Mouse (Mus musculus) frontal cortex, postnatal 10 days (tissue): ENCODE measurements at regions not wholly inside any gene's neighbourhood (a gene's known extent, or its start where the extent isn't known, plus 50 kb on each side); places are given as distances from the start of the nearest gene placed in this dataset.
A peak's percentile ranks its signal among the peaks of the same experiment; 100 is the strongest.

Source experiments
- DNase-seq, 2 experiments: peaks; one replicate each; pipeline ENCODE4 v3.0.0; 2022; ENCODE audit warnings: low spot score in 2 of 2, mixed read lengths in 1 of 2

DNA sequence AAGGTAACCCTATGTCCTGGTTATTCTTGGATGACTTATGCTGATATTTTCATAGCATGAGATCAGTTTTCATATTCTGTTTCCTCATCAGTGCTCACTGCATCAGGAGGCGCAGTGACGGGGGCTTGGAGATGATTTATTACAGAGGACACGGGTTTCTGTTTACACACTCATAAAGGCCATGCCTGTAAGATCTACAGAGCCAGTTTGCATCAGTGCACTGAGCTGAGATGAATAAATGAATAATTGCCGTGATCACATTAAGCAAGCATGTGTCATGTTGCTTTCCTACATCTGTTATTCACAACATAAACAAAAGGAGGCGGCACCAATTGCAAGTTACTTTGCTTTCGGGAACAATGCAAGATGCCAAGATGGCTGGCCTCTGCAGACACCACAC, 271.6 kb downstream of the Rnf144a start:
- DNase-seq = no peak

DNA sequence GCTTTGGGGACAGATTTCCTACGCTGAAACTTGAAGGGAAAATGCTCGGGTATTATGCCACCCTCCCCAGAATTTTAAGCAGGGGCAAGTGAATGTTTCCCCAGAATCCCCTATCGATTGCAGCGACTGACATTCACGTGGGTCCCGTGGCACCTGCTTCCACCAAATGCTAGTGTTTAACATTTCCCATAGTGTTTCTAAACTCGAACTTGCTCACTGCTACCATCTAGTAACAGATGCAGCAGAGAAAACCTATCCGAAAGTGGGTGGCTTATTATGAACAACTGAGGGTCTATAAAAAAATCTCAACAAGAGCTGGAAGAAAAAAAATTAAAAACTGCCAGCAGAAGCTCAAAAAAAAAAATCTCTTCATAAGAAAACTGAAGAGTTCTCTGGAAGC, 284.2 kb downstream of the Rnf144a start:
- peak in 1 of 2 experiments; percentile 22 for DNase-seq

- DNase-seq = no peak
These were observed 285.0 kb downstream of the Rnf144a start for GRCm38 (mm10) chr12:26130011-26130410.

GRCm38 (mm10) chr12:26129511-26129910, 285.5 kb downstream of the Rnf144a start:
- DNase-seq = no peak

DNA sequence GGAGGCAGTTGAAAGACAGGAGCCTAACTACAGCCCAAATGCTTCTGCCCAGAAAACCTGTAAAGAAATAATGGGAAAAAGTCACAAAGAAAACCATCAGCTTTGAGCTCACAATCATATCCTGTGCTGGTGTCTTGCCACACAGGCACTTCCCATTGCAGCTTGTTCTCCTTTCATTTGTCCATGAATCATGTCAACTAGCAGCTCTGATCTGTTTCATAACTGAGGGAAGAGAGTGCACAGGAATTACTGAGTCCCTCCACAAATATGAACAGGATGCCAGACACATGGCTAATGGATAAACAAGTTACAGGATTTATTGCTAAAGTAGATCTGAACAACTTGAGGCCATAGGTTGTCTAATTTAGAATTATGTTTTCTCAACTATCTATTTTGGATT, 286.2 kb downstream of the Rnf144a start:
- no peak for DNase-seq

DNA sequence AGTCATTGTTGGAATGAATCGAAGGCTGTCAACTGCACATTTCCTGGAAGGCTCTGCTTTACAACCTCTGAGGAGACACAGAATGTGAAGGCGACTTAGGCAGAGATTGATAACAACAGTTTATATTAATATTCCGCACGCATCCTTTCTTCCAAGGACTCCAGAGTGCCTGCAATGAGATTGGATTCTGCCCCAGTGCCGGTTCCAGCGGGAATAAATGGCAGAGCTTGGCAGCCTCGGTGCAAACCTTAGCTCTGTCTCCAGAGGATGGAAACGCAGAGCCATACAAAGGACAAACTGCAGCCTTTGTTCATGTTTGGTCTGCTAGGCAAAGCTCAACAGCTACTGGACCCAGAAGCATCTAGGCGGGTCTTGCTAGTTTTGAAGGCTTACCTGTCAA, 288.8 kb downstream of the Rnf144a start:
- no peak for DNase-seq

DNA sequence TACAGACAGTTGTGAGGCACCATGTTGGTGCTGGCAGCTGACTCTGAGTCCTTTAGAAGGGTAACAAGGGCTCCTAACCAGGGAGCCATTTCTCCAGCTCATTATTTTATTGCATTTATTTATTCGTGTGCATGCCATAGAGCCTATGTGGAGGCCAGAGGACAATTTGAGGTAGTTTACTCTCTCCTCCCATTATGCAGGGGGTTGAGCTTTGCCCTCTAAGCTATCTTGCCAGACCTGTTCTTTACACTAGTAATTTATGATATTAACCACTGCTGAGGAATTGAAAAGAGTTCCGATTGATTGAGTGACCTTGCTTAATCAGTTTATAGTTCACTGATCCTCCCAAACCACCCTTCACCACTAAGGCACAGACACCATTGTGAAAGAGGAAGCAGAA, 290.8 kb downstream of the Rnf144a start:
- DNase-seq = no peak

DNA sequence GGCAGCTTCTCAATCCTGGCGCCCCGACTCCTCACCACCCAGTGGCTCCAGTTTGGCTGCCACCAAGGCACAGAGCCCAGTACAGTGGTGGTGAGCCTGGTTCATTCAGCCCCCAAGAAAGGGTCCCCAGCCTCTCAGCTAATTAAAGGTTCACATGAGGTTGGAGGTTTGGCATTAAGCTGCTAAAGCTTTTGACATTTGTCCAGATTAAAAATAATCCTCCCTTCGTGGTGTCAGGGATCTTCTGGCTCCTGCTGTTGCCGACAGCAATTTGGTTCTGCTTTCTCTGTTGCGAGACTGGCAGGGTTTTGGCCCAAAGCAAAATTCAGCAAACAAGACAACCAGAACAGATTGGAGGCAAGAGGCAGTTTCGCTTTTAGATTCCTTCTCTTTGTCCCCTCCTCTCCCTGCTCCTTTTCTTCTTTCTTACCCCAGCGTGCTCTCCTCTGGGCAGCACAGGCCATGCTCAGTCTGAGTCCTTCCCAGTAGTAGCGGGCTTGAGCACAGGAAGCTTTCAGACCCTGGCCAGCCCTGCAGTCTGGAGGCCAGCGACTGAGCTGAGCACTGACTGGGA, 299.6 kb downstream of the Rnf144a start:
- peak in 1 of 2 experiments; percentile 23 for DNase-seq

- peak; percentile 31 to 58 for DNase-seq
These were observed 302.7 kb downstream of the Rnf144a start for GRCm38 (mm10) chr12:26112166-26113019.

GRCm38 (mm10) chr12:26109866-26110265, 305.2 kb downstream of the Rnf144a start:
- DNase-seq = no peak

GRCm38 (mm10) chr12:26104372-26104771, 310.7 kb downstream of the Rnf144a start:
- DNase-seq = no peak

DNA sequence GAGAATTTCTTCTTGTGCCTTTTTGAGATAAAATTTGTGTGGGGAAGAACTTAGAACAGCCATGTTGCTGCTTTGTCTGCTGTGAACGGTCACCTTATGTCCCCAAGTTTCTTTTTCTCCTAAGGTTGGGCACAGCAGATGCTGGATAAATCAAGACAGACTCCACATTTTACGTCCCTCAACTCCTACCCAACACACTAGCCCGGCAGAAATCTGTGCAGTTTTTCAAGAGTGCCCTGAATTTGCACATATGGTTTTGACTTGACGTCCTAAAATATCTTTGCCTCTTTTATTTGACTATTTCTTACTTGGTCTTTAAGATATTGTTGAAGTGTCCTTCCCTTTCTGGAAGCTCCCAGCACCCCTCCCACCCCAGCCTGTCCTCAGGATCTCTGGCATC, 312.7 kb downstream of the Rnf144a start:
- no peak for DNase-seq

- no peak for DNase-seq
These were observed 314.9 kb downstream of the Rnf144a start for GRCm38 (mm10) chr12:26100140-26100539.

- no peak for DNase-seq
These were observed 315.9 kb downstream of the Rnf144a start for GRCm38 (mm10) chr12:26099176-26099575.

GRCm38 (mm10) chr12:26092311-26092710, 322.7 kb downstream of the Rnf144a start:
- no peak for DNase-seq

- no peak for DNase-seq
These were observed 323.2 kb downstream of the Rnf144a start for GRCm38 (mm10) chr12:26091865-26092264.

GRCm38 (mm10) chr12:26088389-26088788, 326.7 kb downstream of the Rnf144a start:
- DNase-seq = no peak

DNA sequence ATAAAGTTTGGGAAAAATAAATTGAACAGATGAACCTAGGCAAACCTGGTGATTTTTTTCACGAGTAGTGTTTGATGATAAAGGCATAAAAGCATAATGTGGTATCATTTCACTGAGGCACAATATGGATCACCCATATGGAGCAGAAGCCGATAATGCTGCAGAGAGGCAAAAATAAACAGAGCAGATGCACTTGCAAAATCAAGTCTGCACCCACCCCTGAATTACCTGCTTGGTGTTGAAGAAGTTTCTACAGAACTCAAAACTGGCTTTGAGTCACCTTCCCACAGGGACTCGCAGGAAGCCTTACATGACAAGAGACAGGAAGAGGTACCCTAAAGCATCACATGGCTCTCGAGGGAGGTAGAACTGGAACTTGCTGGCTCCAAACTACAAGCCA, 328.1 kb downstream of the Rnf144a start:
- DNase-seq = no peak

- no peak for DNase-seq
These were observed 328.6 kb downstream of the Rnf144a start for GRCm38 (mm10) chr12:26086414-26086813.

- DNase-seq = no peak
These were observed 335.9 kb downstream of the Rnf144a start for GRCm38 (mm10) chr12:26079061-26079625.

- DNase-seq = no peak
These were observed 339.3 kb downstream of the Rnf144a start for GRCm38 (mm10) chr12:26075638-26076254.

DNA sequence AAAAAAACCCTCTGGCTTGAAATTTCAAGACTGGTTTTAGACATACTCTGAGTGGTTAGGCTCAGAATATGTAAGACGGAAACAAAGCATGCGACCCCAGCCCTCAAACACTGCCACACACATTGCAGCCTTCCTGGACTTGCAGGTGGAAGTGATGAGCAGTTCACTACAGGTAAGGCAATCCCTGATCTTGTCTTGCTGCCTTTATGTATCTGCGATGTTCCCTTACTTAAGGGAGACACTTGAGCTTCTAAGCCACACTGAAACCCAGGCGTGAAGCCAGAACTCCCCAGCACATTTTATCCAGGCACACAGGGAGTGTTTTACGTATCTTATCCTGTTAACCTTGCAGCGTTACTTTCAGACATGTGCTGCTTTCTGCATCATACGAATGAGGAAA, 342.9 kb downstream of the Rnf144a start:
- no peak for DNase-seq

GRCm38 (mm10) chr12:26071610-26072009, 343.4 kb downstream of the Rnf144a start:
- DNase-seq = peak in 1 of 2 experiments; percentile 62
